Mouse (Mus musculus) hindbrain, embryonic 16.5 days (tissue): ENCODE data around the gene U2af2. TPM values are rescaled to one million over a fixed set of nuclear protein-coding genes. Genes with fewer than 3 reads are reported as not detected.

Source experiments
- ATAC-seq: fragments of 200-750 bp; cut with Nextera tagmentation; 2 replicates; pipeline ENCODE4 v1.8.0; 2017; ENCODE audit warnings: moderate TSS enrichment, moderate library complexity
- H3K27ac ChIP-seq: fragments of 300-500 bp; sonication (generic); 2 replicates; pipeline ENCODE4 v1.5.1; 2014; ENCODE audit warnings: low read depth, mild to moderate bottlenecking, control low read depth, low read length, moderate library complexity
- H3K27me3 ChIP-seq: fragments of 300-500 bp; sonication (generic); replicated peaks from 2 replicates; pipeline ENCODE4 v1.6.1; 2014; ENCODE audit warnings: low read length; ENCODE audit not compliant: control insufficient read depth, insufficient read depth
- H3K36me3 ChIP-seq: fragments of 300-500 bp; sonication (generic); 2 replicates; pipeline ENCODE4 v1.6.1; 2014; ENCODE audit warnings: mild to moderate bottlenecking, low read length, moderate library complexity, mixed read lengths; ENCODE audit not compliant: control insufficient read depth, insufficient read depth
- H3K4me1 ChIP-seq: fragments of 300-500 bp; sonication (generic); 2 replicates; pipeline ENCODE4 v1.6.1; 2014; ENCODE audit warnings: low read depth, low read length; ENCODE audit not compliant: control insufficient read depth, insufficient read depth
- H3K4me2 ChIP-seq: fragments of 300-500 bp; sonication (generic); 2 replicates; pipeline ENCODE4 v1.6.1; 2014; ENCODE audit warnings: mild to moderate bottlenecking, low read length, control low read depth, moderate library complexity
- H3K4me3 ChIP-seq: fragments of 300-500 bp; sonication (generic); 2 replicates; pipeline ENCODE4 v1.5.1; 2014; ENCODE audit warnings: mild to moderate bottlenecking, low read length, control low read depth, moderate library complexity
- H3K9ac ChIP-seq: fragments of 300-500 bp; sonication (generic); 2 replicates; pipeline ENCODE4 v1.6.1; 2014; ENCODE audit warnings: low read depth, mild to moderate bottlenecking, control low read depth, low read length, moderate library complexity
- H3K9me3 ChIP-seq: fragments of 300-500 bp; sonication (generic); 2 replicates; pipeline ENCODE4 v1.6.1; 2014; ENCODE audit warnings: mild to moderate bottlenecking, low read length, moderate library complexity; ENCODE audit not compliant: control insufficient read depth
- WGBS: fragments of 180-500 bp; shearing (Covaris S2); extraction: QIAGEN DNeasy Blood & Tissue Kit; methylation state at CpG from one replicate; pipeline ENCODE4 v1.1.7; 2014; 5-methylcytosine and 5-hydroxymethylcytosine counted together
- polyA plus RNA-seq: library from polyadenylated mRNA; unstranded; fragments of >200 nt; fragmentation: Nextera tagmentation; extraction: Ambion mirVana; gene quantifications from 2 replicates; pipeline ENCODE4 v1.2.1, GENCODE M21; 2015

Gene U2af2
- polyA plus RNA-seq, 1 experiment from 2014 or later, result 91.8 TPM

DNA sequence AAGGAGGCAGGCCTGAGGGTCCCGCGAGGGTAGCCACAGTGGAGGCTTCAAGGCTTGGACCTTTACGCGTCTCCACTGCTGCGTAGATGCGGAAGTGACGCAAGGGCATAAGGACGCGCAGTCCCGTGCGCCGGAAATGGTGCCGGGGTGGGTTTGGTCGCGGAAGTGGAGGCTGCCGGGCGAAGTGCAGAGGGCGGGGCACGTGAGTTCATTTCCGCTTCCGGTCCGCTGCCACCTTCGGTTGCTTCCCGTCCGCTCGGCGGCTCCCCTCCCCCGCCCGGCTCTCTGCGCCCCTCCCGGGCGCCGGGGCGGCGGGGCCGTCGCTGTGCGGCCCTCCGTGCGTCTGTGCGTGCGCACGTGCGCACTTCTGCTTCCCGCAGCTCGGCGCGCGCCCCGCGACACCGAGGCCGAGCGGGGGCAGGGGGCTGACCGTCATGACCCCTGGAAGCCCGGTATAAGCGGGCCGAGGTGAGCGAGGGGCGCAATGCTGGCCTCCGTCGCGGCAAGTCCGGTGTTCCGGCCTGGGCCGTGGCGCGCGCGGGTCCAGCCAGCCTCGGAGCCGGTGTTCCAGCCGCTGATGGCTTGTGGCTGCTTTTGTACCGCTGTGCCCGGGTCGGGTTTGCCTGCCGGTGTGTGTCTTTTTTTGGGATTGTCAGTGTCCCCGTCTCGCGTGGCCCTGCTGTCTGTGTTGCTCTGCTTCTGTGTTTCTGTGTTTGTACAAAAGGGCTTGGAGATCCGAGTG, 18.2 kb downstream of the U2af2 start, which contains the start of gene Epn1:
Gene Epn1, plus strand, starts transcription at position 226 of the 742 bp plus-strand sequence.
- H3K4me1 ChIP-seq, result peaks cover 15% of the 10 kb centered on the region
- H3K27me3 ChIP-seq, result no peaks in the 10 kb centered on the region
- H3K27ac ChIP-seq, result peak within 1 kb of the TSS; percentile 93
- no peaks in the 10 kb centered on the region for H3K9me3 ChIP-seq
- under 1% methylated on average over 78 of the region's 81 CpGs for WGBS
- H3K36me3 ChIP-seq, result peaks cover 29% of the 10 kb centered on the region
- ATAC-seq, result peak; percentile 98
- peak within 1 kb of the TSS; percentile 99 for H3K4me3 ChIP-seq
- peak within 1 kb of the TSS; percentile 99 for H3K9ac ChIP-seq
- H3K4me2 ChIP-seq, result peak within 1 kb of the TSS; percentile 58

DNA sequence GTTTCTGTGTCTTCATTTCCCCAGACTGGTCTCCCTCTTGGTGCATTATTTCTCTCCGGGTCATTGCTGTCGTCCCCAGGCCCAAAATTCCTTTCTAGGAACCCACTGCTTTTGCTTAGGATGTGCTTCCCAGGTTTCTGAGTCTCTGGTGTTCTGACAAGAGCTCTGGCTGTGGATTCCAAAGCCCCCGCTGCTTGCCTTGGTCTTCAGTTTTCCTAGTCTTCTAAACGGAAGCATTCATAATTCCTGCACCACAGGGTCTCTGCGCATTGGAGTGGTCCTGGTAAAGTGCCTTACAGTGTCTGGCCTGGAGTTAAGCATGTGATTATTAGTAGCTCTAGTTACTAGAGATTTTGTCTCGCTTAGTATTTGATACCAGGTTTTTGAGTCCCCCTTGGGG, 18.9 kb downstream of the U2af2 start:
- H3K36me3 ChIP-seq, result peaks cover 30% of the 10 kb centered on the region; the same call in 1 of the 2 replicates
- no peak for ATAC-seq
- H3K9ac ChIP-seq, result peak overlapping the region; percentile 99
- peak overlapping the region; percentile 99 for H3K4me3 ChIP-seq
- no peaks in the 10 kb centered on the region for H3K9me3 ChIP-seq
- peak overlapping the region; percentile 93 for H3K27ac ChIP-seq
- H3K4me1 ChIP-seq, result peaks cover 15% of the 10 kb centered on the region
- H3K4me2 ChIP-seq, result peak overlapping the region; percentile 58
- WGBS, result 17% methylated on average over 6 of the region's 6 CpGs
- no peaks in the 10 kb centered on the region for H3K27me3 ChIP-seq

DNA sequence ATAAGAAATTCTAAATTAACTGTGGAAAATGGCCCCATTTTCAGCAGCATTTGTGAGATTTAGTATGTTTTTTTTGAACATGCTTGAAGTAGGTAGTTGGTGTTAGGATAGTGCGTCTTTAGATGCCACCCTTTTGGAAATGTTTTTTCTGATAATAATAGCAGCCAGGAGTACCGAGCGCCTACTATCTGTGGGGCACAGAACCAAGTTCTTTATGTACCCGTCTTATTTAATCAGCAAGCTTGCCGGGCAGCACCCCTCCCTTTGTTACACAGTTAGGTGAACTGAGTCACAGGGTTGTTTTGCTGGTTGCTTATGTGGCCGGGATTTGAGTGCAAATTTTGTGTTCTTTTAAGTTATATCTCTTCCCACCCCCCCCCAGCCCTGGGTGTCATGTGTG, 19.3 kb downstream of the U2af2 start:
- no peaks in the 10 kb centered on the region for H3K27me3 ChIP-seq
- H3K9ac ChIP-seq, result no peak overlapping the region
- H3K27ac ChIP-seq, result no peak overlapping the region
- H3K9me3 ChIP-seq, result no peaks in the 10 kb centered on the region
- H3K36me3 ChIP-seq, result peaks cover 29% of the 10 kb centered on the region; the same call in 1 of the 2 replicates
- peak overlapping the region; percentile 99 for H3K4me3 ChIP-seq
- 69% methylated on average over 6 of the region's 6 CpGs for WGBS
- no peak for ATAC-seq
- peak overlapping the region; percentile 58 for H3K4me2 ChIP-seq
- peaks cover 15% of the 10 kb centered on the region for H3K4me1 ChIP-seq

DNA sequence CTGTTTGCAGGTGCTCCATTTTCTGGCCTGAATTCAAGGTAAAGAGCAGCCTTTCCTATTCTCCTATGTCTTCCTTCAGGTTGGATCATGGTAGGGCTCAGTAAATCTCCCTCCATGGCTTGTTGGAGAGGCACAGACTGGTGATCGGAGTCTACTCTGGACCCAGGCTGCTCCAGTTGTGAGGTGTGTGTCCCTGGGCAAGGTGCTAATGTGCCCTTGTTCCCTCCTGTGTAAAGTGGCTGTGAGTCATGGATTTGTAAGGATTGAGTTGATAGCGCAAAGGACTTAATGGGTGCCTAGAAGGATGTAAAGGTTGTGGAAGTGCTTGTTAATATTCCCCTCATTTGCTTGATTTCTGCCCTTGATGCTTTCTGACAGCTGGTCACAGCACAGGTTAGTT, 20.0 kb downstream of the U2af2 start:
- ATAC-seq, result no peak
- peaks cover 15% of the 10 kb centered on the region for H3K4me1 ChIP-seq
- no peak overlapping the region for H3K9ac ChIP-seq
- no peak overlapping the region for H3K27ac ChIP-seq
- no peak overlapping the region for H3K4me3 ChIP-seq
- H3K4me2 ChIP-seq, result peak overlapping the region; percentile 58
- 98% methylated on average over 2 of the region's 2 CpGs for WGBS
- peaks cover 23% of the 10 kb centered on the region; the same call in 1 of the 2 replicates for H3K36me3 ChIP-seq
- no peaks in the 10 kb centered on the region for H3K9me3 ChIP-seq
- no peaks in the 10 kb centered on the region for H3K27me3 ChIP-seq

DNA sequence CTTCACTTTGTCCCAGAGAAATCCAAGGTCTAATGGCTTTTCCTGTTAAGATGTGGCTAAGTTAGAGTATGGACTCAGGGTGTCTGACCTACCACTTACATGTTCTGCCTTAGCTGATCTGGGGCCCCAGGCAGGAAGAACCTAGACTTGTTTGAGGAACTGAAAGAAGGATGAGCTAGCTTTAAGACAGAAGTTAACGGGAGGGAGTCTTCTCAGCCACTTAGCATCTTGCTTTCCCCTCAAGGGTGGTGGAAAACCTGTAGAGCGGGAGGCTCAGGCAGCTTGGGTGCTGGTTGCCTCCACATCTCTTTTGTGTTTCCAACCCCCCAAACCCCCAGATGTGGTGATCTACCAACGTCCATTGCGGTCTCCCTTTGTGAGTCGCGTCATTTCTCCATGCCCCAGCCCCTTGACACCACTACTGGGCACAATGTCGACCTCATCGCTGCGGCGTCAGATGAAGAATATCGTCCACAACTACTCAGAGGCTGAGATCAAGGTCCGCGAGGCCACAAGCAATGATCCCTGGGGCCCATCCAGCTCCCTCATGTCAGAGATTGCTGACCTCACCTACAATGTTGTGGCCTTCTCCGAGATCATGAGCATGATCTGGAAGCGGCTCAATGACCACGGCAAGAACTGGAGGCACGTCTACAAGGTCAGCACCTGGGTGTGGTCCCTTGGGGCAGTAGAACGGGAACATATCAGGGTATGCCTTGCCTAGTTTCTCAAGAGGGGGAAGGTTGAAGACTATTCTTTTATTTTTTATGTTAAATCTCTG, 21.6 kb downstream of the U2af2 start:
- Histone ChIP-seq H3K4me1 (peaks cover 15% of the 10 kb centered on the region), H3K4me3 (no peak overlapping the region), H3K9me3 (no peaks in the 10 kb centered on the region), H3K36me3 (peaks cover 16% of the 10 kb centered on the region; the same call in 1 of the 2 replicates), H3K4me2 (no peak overlapping the region), H3K27me3 (no peaks in the 10 kb centered on the region), H3K27ac (no peak overlapping the region), H3K9ac (no peak overlapping the region)
- WGBS, result 91% methylated on average over 18 of the region's 18 CpGs
- no peak for ATAC-seq

DNA sequence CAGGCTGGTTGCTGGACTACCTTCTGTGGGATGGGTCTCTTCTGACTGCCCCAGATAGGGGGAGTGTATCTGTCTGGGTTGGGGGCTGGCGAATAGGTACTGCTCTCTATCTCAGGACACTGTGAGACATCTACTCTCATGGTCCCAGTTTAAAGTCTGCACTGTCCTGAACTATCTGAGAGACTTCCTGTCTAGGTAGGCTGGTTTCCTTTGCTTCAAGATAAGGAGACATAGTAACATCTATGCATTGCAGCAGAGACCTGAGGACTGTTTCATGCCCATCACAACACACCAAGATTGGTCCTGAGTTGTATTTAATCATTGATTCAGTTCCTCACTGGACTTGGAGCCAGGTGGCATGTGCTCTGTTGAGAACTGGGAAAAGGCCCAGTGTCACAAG, 23.6 kb downstream of the U2af2 start:
- H3K4me3 ChIP-seq, result no peak overlapping the region
- WGBS, result 90% methylated on average over 1 of the region's 1 CpGs
- H3K4me1 ChIP-seq, result peaks cover 15% of the 10 kb centered on the region
- ATAC-seq, result no peak
- H3K4me2 ChIP-seq, result no peak overlapping the region
- H3K27ac ChIP-seq, result no peak overlapping the region
- H3K27me3 ChIP-seq, result no peaks in the 10 kb centered on the region
- no peak overlapping the region for H3K9ac ChIP-seq
- H3K36me3 ChIP-seq, result peaks cover 16% of the 10 kb centered on the region
- H3K9me3 ChIP-seq, result no peaks in the 10 kb centered on the region

DNA sequence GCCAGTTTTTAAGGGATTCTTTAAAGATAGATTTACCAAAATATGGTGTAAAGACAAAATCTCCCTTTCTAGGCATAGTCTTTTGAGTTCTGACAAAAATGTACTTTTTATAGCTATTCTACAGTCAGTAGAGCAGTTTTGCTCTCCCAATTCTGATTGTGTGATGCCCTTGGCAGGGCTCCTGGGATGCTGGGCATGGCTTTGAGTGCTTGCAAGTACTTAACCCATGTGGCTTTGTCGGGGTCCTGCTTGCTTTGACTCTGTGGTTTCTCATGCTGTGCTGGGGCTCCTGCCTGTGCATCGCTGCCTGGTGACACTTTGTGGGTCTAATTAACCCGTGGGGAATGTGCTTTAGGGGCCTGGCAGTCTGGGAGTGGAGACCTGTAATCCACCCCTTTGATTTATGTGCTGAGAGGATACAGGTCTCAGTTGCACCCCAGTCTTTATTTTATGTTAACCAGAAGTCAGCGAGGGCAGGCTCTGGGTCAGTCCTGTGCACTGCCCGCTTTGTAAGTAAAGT, 25.0 kb downstream of the U2af2 start:
- WGBS, result 71% methylated on average over 5 of the region's 5 CpGs
- H3K4me3 ChIP-seq, result no peak overlapping the region
- no peak overlapping the region for H3K27ac ChIP-seq
- H3K27me3 ChIP-seq, result no peaks in the 10 kb centered on the region
- H3K4me1 ChIP-seq, result peaks cover 2% of the 10 kb centered on the region
- peaks cover 16% of the 10 kb centered on the region for H3K36me3 ChIP-seq
- H3K9me3 ChIP-seq, result no peaks in the 10 kb centered on the region
- H3K4me2 ChIP-seq, result no peak overlapping the region
- no peak overlapping the region for H3K9ac ChIP-seq
- no peak for ATAC-seq

DNA sequence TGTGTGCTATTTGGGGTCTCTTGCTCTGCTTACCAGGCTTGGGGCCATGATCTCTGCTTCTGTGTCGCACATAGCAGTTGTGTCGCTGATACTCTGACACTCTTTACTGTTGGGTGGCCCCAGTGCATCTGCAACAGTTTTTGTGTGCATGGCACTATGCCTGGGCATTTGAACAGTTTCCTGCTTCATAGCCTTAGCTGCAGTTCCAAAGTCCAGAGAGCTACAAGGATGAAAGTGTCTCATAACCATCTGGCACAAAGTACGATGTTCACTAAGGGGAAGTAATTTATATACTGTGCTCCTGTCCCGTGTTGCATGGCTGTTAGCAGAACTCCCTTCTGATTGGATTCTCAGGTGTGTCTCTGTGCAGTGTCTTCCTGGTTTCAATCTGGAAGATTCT, 25.9 kb downstream of the U2af2 start:
- Histone ChIP-seq H3K4me1 (no peaks in the 10 kb centered on the region; the same call in 1 of the 2 replicates), H3K9me3 (no peaks in the 10 kb centered on the region), H3K36me3 (peaks cover 16% of the 10 kb centered on the region), H3K4me2 (no peak overlapping the region), H3K4me3 (no peak overlapping the region), H3K27ac (no peak overlapping the region), H3K9ac (no peak overlapping the region), H3K27me3 (no peaks in the 10 kb centered on the region)
- no peak for ATAC-seq
- 88% methylated on average over 4 of the region's 4 CpGs for whole genome bisulfite sequencing

DNA sequence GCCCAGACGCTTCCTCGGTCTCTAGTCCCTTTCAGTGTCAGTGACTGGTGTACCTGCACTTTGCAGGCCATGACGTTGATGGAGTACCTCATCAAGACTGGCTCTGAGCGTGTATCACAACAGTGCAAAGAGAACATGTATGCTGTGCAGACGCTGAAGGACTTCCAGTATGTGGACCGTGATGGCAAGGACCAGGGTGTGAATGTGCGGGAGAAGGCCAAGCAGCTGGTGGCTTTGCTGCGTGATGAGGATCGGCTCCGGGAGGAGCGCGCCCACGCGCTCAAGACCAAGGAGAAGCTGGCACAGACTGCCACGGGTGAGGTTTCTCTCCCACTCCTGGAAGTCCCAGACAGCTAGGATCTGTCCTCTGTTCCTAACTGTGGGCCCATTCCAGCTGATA, 27.9 kb downstream of the U2af2 start:
- H3K36me3 ChIP-seq, result peaks cover 20% of the 10 kb centered on the region
- no peak overlapping the region for H3K9ac ChIP-seq
- H3K4me2 ChIP-seq, result no peak overlapping the region
- no peak for ATAC-seq
- no peaks in the 10 kb centered on the region; the same call in 1 of the 2 replicates for H3K4me1 ChIP-seq
- H3K9me3 ChIP-seq, result no peaks in the 10 kb centered on the region
- no peaks in the 10 kb centered on the region for H3K27me3 ChIP-seq
- H3K4me3 ChIP-seq, result no peak overlapping the region
- WGBS, result 93% methylated on average over 15 of the region's 15 CpGs
- H3K27ac ChIP-seq, result no peak overlapping the region
